Mouse (Mus musculus) heart, embryonic 10.5 days (tissue): ENCODE measurements around the gene Ncor2. TPM values are rescaled to one million over a fixed set of nuclear protein-coding genes. Genes with fewer than 3 reads are reported as not detected.

Experiments
- DNase-seq: peaks from one replicate; pipeline ENCODE4 v3.0.0-alpha.2; 2017; ENCODE audit warnings: low spot score
- H3K27ac ChIP-seq: fragments of 300-500 bp; sonication (generic); 2 replicates; pipeline ENCODE4 v1.5.1; 2016; ENCODE audit warnings: mild to moderate bottlenecking
- H3K27me3 ChIP-seq: fragments of 300-500 bp; sonication (generic); 2 replicates; pipeline ENCODE4 v1.6.1; 2016; ENCODE audit warnings: mild to moderate bottlenecking; ENCODE audit not compliant: poor library complexity, insufficient read depth, severe bottlenecking
- H3K36me3 ChIP-seq: fragments of 300-500 bp; sonication (generic); 2 replicates; pipeline ENCODE4 v1.6.1; 2016; ENCODE audit warnings: mild to moderate bottlenecking, moderate library complexity
- H3K4me1 ChIP-seq: fragments of 300-500 bp; sonication (generic); 2 replicates; pipeline ENCODE4 v1.6.1; 2016; ENCODE audit warnings: mild to moderate bottlenecking
- H3K4me3 ChIP-seq: fragments of 300-500 bp; sonication (generic); 2 replicates; pipeline ENCODE4 v1.5.1; 2016; ENCODE audit warnings: mild to moderate bottlenecking, moderate library complexity
- H3K9me3 ChIP-seq: fragments of 300-500 bp; sonication (generic); 2 replicates; pipeline ENCODE4 v1.6.1; 2016; ENCODE audit warnings: mild to moderate bottlenecking, moderate library complexity
- WGBS: fragments of 180-500 bp; shearing (Covaris S2); methylation state at CpG from one replicate; pipeline ENCODE4 v1.1.7; 2016; 5-methylcytosine and 5-hydroxymethylcytosine counted together
- polyA plus RNA-seq: library from polyadenylated mRNA; unstranded; fragments of >200 nt; fragmentation: Nextera tagmentation; extraction: Ambion mirVana; gene quantifications from 2 replicates; pipeline ENCODE4 v1.2.1, GENCODE M21; 2016

The Ncor2 gene
- polyA plus RNA-seq, 1 experiment from 2014 or later: 23.3 TPM

DNA sequence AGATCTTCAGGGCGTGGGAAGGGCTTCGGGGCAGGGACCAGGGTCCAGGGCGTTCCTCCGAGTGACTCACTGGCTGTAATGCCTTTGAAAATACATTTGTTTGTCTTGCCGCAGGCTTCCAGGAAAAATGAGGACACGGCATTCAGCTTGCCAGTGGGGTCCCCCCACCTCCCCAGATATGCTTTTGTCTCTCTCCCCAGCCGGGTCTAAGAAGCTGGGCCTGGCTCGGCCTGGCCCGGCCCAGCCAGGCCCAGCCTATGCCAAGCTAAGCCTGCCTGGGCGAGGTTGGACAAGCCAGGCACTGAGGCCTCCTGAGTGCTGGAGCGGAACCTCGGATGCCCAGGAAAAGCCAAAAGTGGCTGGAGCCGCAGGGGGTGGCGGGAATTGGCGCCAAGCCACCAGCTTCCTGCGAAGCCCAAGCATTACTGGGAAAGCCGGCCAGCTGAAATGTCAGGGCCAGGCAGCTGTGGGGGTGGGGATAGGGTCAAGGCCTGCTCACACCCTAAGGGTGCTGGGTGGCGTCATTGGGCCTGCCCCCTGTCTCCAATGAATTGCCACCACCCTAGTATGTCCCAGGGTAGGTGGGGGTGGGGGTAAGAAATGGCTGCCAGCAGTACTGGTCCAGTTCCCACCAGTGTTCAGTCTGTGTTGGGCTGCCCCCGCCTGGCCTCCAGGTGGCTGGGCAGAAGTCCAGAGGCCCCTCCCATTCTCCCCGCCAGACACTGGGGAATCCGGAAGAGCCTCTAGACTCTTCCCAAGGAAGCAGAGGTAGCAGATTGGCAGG, 97.5 kb downstream of the Ncor2 start:
- WGBS: 69% methylated on average over 21 of the region's 21 CpGs
- Histone ChIP-seq H3K36me3 (peaks cover 98% of the 10 kb centered on the region), H3K9me3 (no peaks in the 10 kb centered on the region), H3K27me3 (no peaks in the 10 kb centered on the region), H3K4me1 (peaks cover 23% of the 10 kb centered on the region), H3K27ac (peak overlapping the region; percentile 71; the same call in 1 of the 2 replicates), H3K4me3 (no peak overlapping the region)
- no peak for DNase-seq

DNA sequence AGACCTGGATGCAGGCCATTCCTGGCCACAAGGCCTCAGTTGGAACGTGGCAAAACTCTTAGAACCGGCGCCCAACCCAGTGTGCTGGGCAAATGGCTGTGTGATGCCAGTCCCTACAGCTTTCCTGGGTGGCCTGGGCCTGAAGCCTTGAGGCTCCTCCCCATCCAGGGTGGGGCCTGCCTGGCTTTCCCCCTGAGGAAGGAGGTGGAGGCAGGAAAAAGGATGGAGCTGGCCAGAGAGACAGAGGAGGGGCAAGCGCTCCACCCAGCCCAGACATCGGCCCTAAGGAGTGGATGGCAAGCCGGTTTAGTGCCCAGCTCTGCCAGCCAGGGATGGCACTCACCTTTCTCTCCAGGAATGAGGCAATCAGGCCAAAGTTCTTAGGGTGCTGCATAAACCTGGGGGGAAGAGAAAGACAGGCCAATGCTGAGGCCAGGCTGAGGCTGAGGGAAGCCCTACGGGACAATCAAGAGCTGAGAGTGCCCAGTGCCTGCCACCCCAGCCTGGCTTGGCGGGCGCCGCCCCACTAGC, 98.2 kb downstream of the Ncor2 start:
- peaks cover 27% of the 10 kb centered on the region for H3K4me1 ChIP-seq
- no peaks in the 10 kb centered on the region for H3K27me3 ChIP-seq
- H3K9me3 ChIP-seq: no peaks in the 10 kb centered on the region
- H3K27ac ChIP-seq: peak overlapping the region; percentile 71
- peaks cover 95% of the 10 kb centered on the region for H3K36me3 ChIP-seq
- H3K4me3 ChIP-seq: no peak overlapping the region
- WGBS: 91% methylated on average over 10 of the region's 10 CpGs
- no peak for DNase-seq

- no peak overlapping the region for H3K4me3 ChIP-seq
- WGBS: 90% methylated on average over 4 of the region's 4 CpGs
- no peak for DNase-seq
- H3K27me3 ChIP-seq: no peaks in the 10 kb centered on the region
- peak overlapping the region; percentile 31; the same call in 1 of the 2 replicates for H3K27ac ChIP-seq
- H3K9me3 ChIP-seq: no peaks in the 10 kb centered on the region
- H3K36me3 ChIP-seq: peaks cover 90% of the 10 kb centered on the region
- peaks cover 32% of the 10 kb centered on the region for H3K4me1 ChIP-seq
Observed at GRCm38 (mm10) chr5:125080352-125080751, 98.7 kb downstream of the Ncor2 start.

DNA sequence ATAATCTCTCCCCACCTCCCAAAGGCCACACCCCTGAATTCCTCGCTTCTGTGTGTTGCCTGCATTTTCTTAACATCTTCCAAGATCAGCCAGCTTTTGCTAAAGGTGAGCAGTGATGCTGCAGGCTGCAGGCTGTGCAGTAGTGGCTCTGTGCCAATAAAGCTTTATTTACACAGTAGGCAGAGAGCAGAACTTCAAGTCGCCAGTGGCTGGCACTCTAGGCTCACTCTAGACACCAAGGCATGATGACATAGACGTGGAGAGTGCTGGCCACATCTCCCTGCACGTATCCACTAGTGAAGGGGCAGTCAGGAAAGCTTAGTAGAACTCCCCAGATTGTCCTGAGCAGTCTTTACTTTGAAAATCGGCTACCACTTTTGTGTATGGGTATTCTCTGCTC, 100.8 kb downstream of the Ncor2 start:
- peaks cover 51% of the 10 kb centered on the region for H3K4me1 ChIP-seq
- H3K4me3 ChIP-seq: no peak overlapping the region
- H3K9me3 ChIP-seq: no peaks in the 10 kb centered on the region
- no peak for DNase-seq
- H3K36me3 ChIP-seq: peaks cover 74% of the 10 kb centered on the region
- no peaks in the 10 kb centered on the region for H3K27me3 ChIP-seq
- WGBS: 85% methylated on average over 5 of the region's 5 CpGs
- H3K27ac ChIP-seq: no peak overlapping the region

DNA sequence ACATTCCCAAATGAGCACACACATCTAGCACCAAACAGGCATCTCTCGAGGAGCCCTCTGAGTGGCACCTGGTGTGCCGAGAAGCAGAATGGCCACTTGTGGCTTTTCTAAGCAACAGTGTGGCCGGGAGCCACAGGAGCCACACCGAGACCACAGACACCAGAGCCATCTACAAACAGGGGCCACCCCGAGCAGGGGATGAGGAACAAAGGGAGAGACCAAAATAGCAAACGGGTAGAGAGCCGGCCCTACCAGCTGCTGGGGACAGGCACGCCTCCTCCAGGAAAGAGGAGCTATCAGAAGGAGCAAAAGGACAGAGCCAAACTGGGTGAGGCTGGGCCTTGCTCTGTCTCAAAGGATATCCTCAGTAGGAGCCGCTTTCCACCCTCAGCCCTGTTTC, 102.8 kb downstream of the Ncor2 start:
- no peaks in the 10 kb centered on the region for H3K9me3 ChIP-seq
- H3K4me1 ChIP-seq: peaks cover 56% of the 10 kb centered on the region
- WGBS: 55% methylated on average over 9 of the region's 9 CpGs
- no peak for DNase-seq
- H3K4me3 ChIP-seq: no peak overlapping the region
- H3K27ac ChIP-seq: peak overlapping the region; percentile 48
- H3K27me3 ChIP-seq: no peaks in the 10 kb centered on the region
- peaks cover 66% of the 10 kb centered on the region for H3K36me3 ChIP-seq

DNA sequence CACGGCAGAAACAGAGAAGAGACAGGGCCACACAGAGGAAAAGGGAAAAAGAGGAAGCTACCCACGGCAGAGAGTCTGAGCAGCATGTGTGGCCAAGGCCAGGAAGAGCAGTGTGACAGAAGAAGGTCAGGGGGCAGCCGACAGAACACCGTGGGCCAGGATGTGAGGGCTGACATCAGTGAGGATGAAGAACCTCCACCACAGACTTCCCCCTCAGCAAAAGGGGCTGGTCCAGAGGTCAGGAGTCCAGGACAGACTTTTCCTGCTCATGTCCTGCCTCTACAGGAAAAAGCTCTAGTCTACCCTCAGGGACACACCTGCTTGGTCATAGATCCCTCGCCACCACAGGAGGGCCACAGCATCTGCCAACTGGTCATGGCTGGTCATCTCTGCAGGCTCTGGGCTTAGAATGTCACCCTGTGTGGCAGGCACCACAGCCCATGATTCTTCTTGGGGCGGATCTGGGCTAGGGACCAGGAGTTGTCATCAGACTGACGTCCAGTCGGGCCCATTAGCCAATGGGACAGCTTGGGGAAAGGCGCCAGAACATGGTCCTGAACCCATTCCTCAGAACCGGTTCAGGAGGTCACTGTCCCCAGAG, 104.3 kb downstream of the Ncor2 start:
- H3K36me3 ChIP-seq: peaks cover 50% of the 10 kb centered on the region
- H3K27ac ChIP-seq: no peak overlapping the region
- DNase-seq: no peak
- no peak overlapping the region for H3K4me3 ChIP-seq
- H3K4me1 ChIP-seq: peaks cover 64% of the 10 kb centered on the region
- H3K9me3 ChIP-seq: no peaks in the 10 kb centered on the region
- 73% methylated on average over 10 of the region's 10 CpGs for WGBS
- no peaks in the 10 kb centered on the region for H3K27me3 ChIP-seq

GRCm38 (mm10) chr5:125073896-125074295, 105.1 kb downstream of the Ncor2 start:
- no peak for DNase-seq
- no peaks in the 10 kb centered on the region for H3K27me3 ChIP-seq
- no peaks in the 10 kb centered on the region for H3K9me3 ChIP-seq
- WGBS: 90% methylated on average over 8 of the region's 8 CpGs
- H3K36me3 ChIP-seq: peaks cover 49% of the 10 kb centered on the region
- H3K4me1 ChIP-seq: peaks cover 70% of the 10 kb centered on the region
- H3K4me3 ChIP-seq: no peak overlapping the region
- H3K27ac ChIP-seq: peak overlapping the region; percentile 45; the same call in 1 of the 2 replicates

- peaks cover 49% of the 10 kb centered on the region for H3K36me3 ChIP-seq
- no peak for DNase-seq
- 61% methylated on average over 4 of the region's 4 CpGs for WGBS
- no peaks in the 10 kb centered on the region for H3K9me3 ChIP-seq
- no peak overlapping the region for H3K4me3 ChIP-seq
- H3K4me1 ChIP-seq: peaks cover 76% of the 10 kb centered on the region
- peak overlapping the region; percentile 45; the same call in 1 of the 2 replicates for H3K27ac ChIP-seq
- no peaks in the 10 kb centered on the region for H3K27me3 ChIP-seq
Observed at GRCm38 (mm10) chr5:125073335-125073734, 105.7 kb downstream of the Ncor2 start.

DNA sequence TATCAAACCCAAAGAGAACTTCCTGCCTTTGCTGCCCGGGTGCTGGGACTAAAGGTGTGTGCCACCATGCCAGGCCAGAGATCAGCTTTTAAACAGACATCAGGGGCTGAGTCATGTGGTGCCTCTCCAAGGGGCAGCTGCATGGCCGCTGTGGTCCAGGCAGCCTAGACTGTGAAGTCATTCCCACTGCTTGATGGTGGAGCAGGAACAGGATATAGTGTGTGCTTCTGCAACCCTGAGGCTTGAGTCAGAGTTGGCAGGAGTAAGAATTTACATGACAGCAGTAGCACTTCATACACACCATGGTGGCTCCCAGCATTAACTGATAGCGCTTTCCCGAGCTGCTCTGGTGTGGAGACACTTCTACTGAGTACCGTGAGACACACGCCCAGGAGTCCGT, 106.6 kb downstream of the Ncor2 start:
- Histone ChIP-seq H3K27me3 (no peaks in the 10 kb centered on the region), H3K36me3 (peaks cover 48% of the 10 kb centered on the region), H3K27ac (0 out of 2 replicates have a peak overlapping the region, but pooled peaks have one; percentile 63), H3K4me3 (no peak overlapping the region), H3K9me3 (no peaks in the 10 kb centered on the region), H3K4me1 (peaks cover 80% of the 10 kb centered on the region)
- no peak for DNase-seq
- WGBS: 73% methylated on average over 7 of the region's 7 CpGs

- H3K9me3 ChIP-seq: no peaks in the 10 kb centered on the region
- H3K27me3 ChIP-seq: no peaks in the 10 kb centered on the region
- H3K4me3 ChIP-seq: no peak overlapping the region
- 68% methylated on average over 4 of the region's 4 CpGs for WGBS
- peaks cover 79% of the 10 kb centered on the region for H3K4me1 ChIP-seq
- peaks cover 48% of the 10 kb centered on the region for H3K36me3 ChIP-seq
- H3K27ac ChIP-seq: peak overlapping the region; percentile 63; the same call in 1 of the 2 replicates
- no peak for DNase-seq
Observed at GRCm38 (mm10) chr5:125071919-125072318, 107.1 kb downstream of the Ncor2 start.

DNA sequence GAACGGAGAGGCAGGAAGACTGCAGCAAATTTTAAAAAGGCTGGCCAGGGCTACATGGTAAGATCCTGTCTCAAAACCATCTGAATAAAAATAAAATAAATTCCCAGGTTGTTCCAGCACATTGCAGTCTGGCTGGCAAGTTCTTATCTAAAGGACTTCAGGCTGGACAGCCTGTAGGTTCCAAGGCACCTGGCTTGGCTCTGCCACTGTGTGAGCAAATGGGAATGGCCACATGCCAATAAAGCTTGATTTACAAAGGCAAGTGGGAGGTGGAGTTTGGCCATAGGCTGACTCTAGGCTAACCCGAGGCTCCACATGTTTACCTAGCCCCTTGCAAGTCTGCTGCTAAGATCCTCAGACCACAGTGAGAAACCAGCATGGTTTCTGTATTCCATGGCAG, 108.6 kb downstream of the Ncor2 start:
- H3K36me3 ChIP-seq: peaks cover 55% of the 10 kb centered on the region
- DNase-seq: no peak
- WGBS: 64% methylated on average over 2 of the region's 2 CpGs
- H3K27ac ChIP-seq: no peak overlapping the region
- no peak overlapping the region for H3K4me3 ChIP-seq
- peaks cover 64% of the 10 kb centered on the region for H3K4me1 ChIP-seq
- H3K9me3 ChIP-seq: no peaks in the 10 kb centered on the region
- no peaks in the 10 kb centered on the region for H3K27me3 ChIP-seq

- no peak for DNase-seq
- H3K4me1 ChIP-seq: peaks cover 61% of the 10 kb centered on the region
- no peaks in the 10 kb centered on the region for H3K9me3 ChIP-seq
- H3K36me3 ChIP-seq: peaks cover 60% of the 10 kb centered on the region
- no peaks in the 10 kb centered on the region for H3K27me3 ChIP-seq
- no peak overlapping the region for H3K27ac ChIP-seq
- WGBS: 82% methylated on average over 5 of the region's 5 CpGs
- H3K4me3 ChIP-seq: no peak overlapping the region
Observed at GRCm38 (mm10) chr5:125069916-125070315, 109.1 kb downstream of the Ncor2 start.

GRCm38 (mm10) chr5:125069426-125069825, 109.6 kb downstream of the Ncor2 start:
- no peaks in the 10 kb centered on the region for H3K9me3 ChIP-seq
- no peak overlapping the region for H3K4me3 ChIP-seq
- H3K27ac ChIP-seq: no peak overlapping the region
- no peak for DNase-seq
- H3K4me1 ChIP-seq: peaks cover 56% of the 10 kb centered on the region
- 78% methylated on average over 5 of the region's 5 CpGs for WGBS
- peaks cover 65% of the 10 kb centered on the region for H3K36me3 ChIP-seq
- no peaks in the 10 kb centered on the region for H3K27me3 ChIP-seq
